Mouse (Mus musculus) MEL (cell line): Measurements from ENCODE around the gene Cmtm7. TPM values are rescaled to one million over a fixed set of nuclear protein-coding genes. Genes with fewer than 3 reads are reported as not detected.
A peak's percentile ranks its signal among the peaks of the same experiment; 100 is the strongest.

Experiments
- DNase-seq: peaks from one replicate; pipeline ENCODE4 v3.0.0; 2011; ENCODE audit warnings: low read depth, low spot score
- H3K27ac ChIP-seq: 2 replicates; pipeline ENCODE4 v1.5.1; 2012; ENCODE audit warnings: low read depth, mild to moderate bottlenecking, control low read depth, low read length, moderate library complexity; ENCODE audit not compliant: control insufficient read depth
- H3K27me3 ChIP-seq, 2 experiments: fragments of 150-350 bp in 1 of 2; sonication (generic) in 1 of 2; 2 replicates each; pipeline ENCODE4 v1.6.1; 2012; ENCODE audit warnings: low read length in 2 of 2, mild to moderate bottlenecking in 2 of 2, improper control_type of control experiment in 1 of 2, moderate library complexity in 1 of 2; ENCODE audit not compliant: insufficient read depth in 2 of 2, control insufficient read depth in 1 of 2
- H3K36me3 ChIP-seq, 2 experiments: 2 replicates each; pipeline ENCODE4 v1.6.1; 2012 to 2014; ENCODE audit warnings: low read length in 2 of 2, improper control_type of control experiment in 1 of 2, inconsistent platforms in 1 of 2, mild to moderate bottlenecking in 1 of 2; ENCODE audit not compliant: insufficient read depth in 2 of 2, control insufficient read depth in 1 of 2
- H3K4me1 ChIP-seq, 2 experiments: fragments of 150-350 bp in 1 of 2; sonication (generic) in 1 of 2; 2 replicates each; pipeline ENCODE4 v1.6.1; 2012; ENCODE audit warnings: low read length in 2 of 2, improper control_type of control experiment in 1 of 2, mild to moderate bottlenecking in 1 of 2; ENCODE audit not compliant: insufficient read depth in 2 of 2, control insufficient read depth in 1 of 2
- H3K4me3 ChIP-seq, 2 experiments: fragments of 150-350 bp in 1 of 2; sonication (generic) in 1 of 2; 2 replicates each; pipeline ENCODE4 v1.5.1; 2012; ENCODE audit warnings: low read depth in 2 of 2, low read length in 2 of 2, mild to moderate bottlenecking in 2 of 2, moderate library complexity in 2 of 2, control low read depth in 1 of 2, improper control_type of control experiment in 1 of 2; ENCODE audit not compliant: control insufficient read depth in 1 of 2, insufficient read depth in 1 of 2
- H3K79me2 ChIP-seq: 2 replicates; pipeline ENCODE4 v1.6.1; 2012; ENCODE audit warnings: mild to moderate bottlenecking, low read length, moderate library complexity; ENCODE audit not compliant: control insufficient read depth, poor library complexity, insufficient read depth
- H3K9ac ChIP-seq: 2 replicates; pipeline ENCODE4 v1.6.1; 2012; ENCODE audit warnings: low read depth, mild to moderate bottlenecking, control low read depth, low read length, moderate library complexity; ENCODE audit not compliant: control insufficient read depth, poor library complexity, severe bottlenecking
- H3K9me3 ChIP-seq: fragments of 150-350 bp; sonication (generic); replicated peaks from 2 replicates; pipeline ENCODE4 v1.6.1; 2012; ENCODE audit warnings: mild to moderate bottlenecking, low read length, improper control_type of control experiment, moderate library complexity; ENCODE audit not compliant: insufficient read depth
- CHD1 ChIP-seq: IDR thresholded peaks from 2 replicates; pipeline ENCODE4 v1.6.1; 2012; ENCODE audit warnings: low read depth, mild to moderate bottlenecking, inconsistent platforms, low read length, improper control_type of control experiment
- CTCF ChIP-seq, 3 experiments: IDR thresholded peaks in 2 of 3; conservative IDR thresholded peaks in 1 of 3; 2 replicates each; pipeline ENCODE4 v1.5.1; 2011 to 2012; ENCODE audit warnings: low read length in 3 of 3, low read depth in 2 of 3, mild to moderate bottlenecking in 2 of 3, improper control_type of control experiment in 1 of 3, inconsistent platforms in 1 of 3, mixed read lengths in 1 of 3, moderate library complexity in 1 of 3; ENCODE audit not compliant: control insufficient read depth in 1 of 3, insufficient read depth in 1 of 3, poor library complexity in 1 of 3, severe bottlenecking in 1 of 3
- E2F4 ChIP-seq: IDR thresholded peaks from 2 replicates; pipeline ENCODE4 v1.6.1; 2011; ENCODE audit warnings: low read depth, low read length, improper control_type of control experiment, borderline replicate concordance
- GATA1 ChIP-seq: IDR thresholded peaks from 2 replicates; pipeline ENCODE4 v1.6.1; 2011; ENCODE audit warnings: low read depth, low read length, improper control_type of control experiment
- MAFK ChIP-seq: IDR thresholded peaks from 2 replicates; pipeline ENCODE4 v1.6.1; 2011; ENCODE audit warnings: low read depth, mild to moderate bottlenecking, low read length, improper control_type of control experiment, borderline replicate concordance
- MAX ChIP-seq: IDR thresholded peaks from 2 replicates; pipeline ENCODE4 v1.6.1; 2011; ENCODE audit warnings: low read length, improper control_type of control experiment
- MAZ ChIP-seq: IDR thresholded peaks from 2 replicates; pipeline ENCODE4 v1.6.1; 2012; ENCODE audit warnings: low read depth, mild to moderate bottlenecking, inconsistent platforms, low read length, improper control_type of control experiment
- POLR2A ChIP-seq, 2 experiments: IDR thresholded peaks; 2 replicates each; pipeline ENCODE4 v1.6.1; 2011 to 2012; ENCODE audit warnings: low read length in 2 of 2, mild to moderate bottlenecking in 2 of 2, control low read depth in 1 of 2, improper control_type of control experiment in 1 of 2, low read depth in 1 of 2, moderate library complexity in 1 of 2; ENCODE audit not compliant: control insufficient read depth in 1 of 2, insufficient read depth in 1 of 2, poor library complexity in 1 of 2
- SMC3 ChIP-seq: IDR thresholded peaks from 2 replicates; pipeline ENCODE4 v1.6.1; 2011; ENCODE audit warnings: low read depth, low read length, improper control_type of control experiment
- TBP ChIP-seq: IDR thresholded peaks from 2 replicates; pipeline ENCODE4 v1.8.0; 2011; ENCODE audit warnings: low read depth, low read length, improper control_type of control experiment
- UBTF ChIP-seq: IDR thresholded peaks from 2 replicates; pipeline ENCODE4 v1.6.1; 2012; ENCODE audit warnings: low read depth, mild to moderate bottlenecking, inconsistent platforms, low read length, improper control_type of control experiment, moderate library complexity, borderline replicate concordance; ENCODE audit not compliant: insufficient read depth
- ZC3H11A ChIP-seq: IDR thresholded peaks from 2 replicates; pipeline ENCODE4 v1.6.1; 2012; ENCODE audit warnings: low read depth, mild to moderate bottlenecking, inconsistent platforms, low read length, improper control_type of control experiment
- ZMIZ1 ChIP-seq: IDR thresholded peaks from 2 replicates; pipeline ENCODE4 v1.6.1; 2012; ENCODE audit warnings: low read depth, mild to moderate bottlenecking, inconsistent platforms, low read length, improper control_type of control experiment, moderate library complexity
- ZNF384 ChIP-seq: IDR thresholded peaks from 2 replicates; pipeline ENCODE4 v1.6.1; 2012; ENCODE audit warnings: low read depth, mild to moderate bottlenecking, inconsistent platforms, low read length, improper control_type of control experiment
- polyA plus RNA-seq, 2 experiments: library from polyadenylated mRNA; stranded (reverse) in 1 of 2; unstranded in 1 of 2; fragments of >175 nt in 1 of 2; fragments of >200 nt in 1 of 2; gene quantifications; 2 replicates each; pipeline versions ENCODE4 v1.2.1 to v1.2.4; 2012; ENCODE audit warnings: low replicate concordance in 2 of 2, low read depth in 1 of 2; ENCODE audit not compliant: insufficient read length in 2 of 2, insufficient read depth in 1 of 2, missing spikeins in 1 of 2
- total RNA-seq: library from RNA; depleted of rRNA; stranded (reverse); fragments of 300-350 nt; gene quantifications from 2 replicates; pipeline ENCODE4 v1.2.3, GENCODE M21; 2012

The Cmtm7 gene
- total and polyA plus RNA-seq, 3 experiments, result 290 to 545 TPM; not detected in 1

GRCm38 (mm10) chr9:114793764-114794295 is 12.2 kb upstream of the Cmtm7 start:
- no peaks in the 10 kb centered on the region for H3K79me2 ChIP-seq
- no peaks in the 10 kb centered on the region for H3K9me3 ChIP-seq
- H3K27ac ChIP-seq, result no peak overlapping the region
- peaks cover 2 to 10% of the 10 kb centered on the region in 2 experiments; a peak in 3 of 4 replicates for H3K4me1 ChIP-seq
- H3K36me3 ChIP-seq, result peaks cover 0 to 9% of the 10 kb centered on the region in 2 experiments; a peak in 2 of 4 replicates
- TF ChIP-seq ZC3H11A (no peak), ZNF384 (peak; percentile 50)
- DNase-seq, result no peak
- no peaks in the 10 kb centered on the region for H3K27me3 ChIP-seq
- H3K9ac ChIP-seq, result no peak overlapping the region
- H3K4me3 ChIP-seq, result no peak overlapping the region

- H3K4me1 ChIP-seq, result peaks cover 13 to 36% of the 10 kb centered on the region in 2 experiments
- no peaks in the 10 kb centered on the region for H3K9me3 ChIP-seq
- H3K79me2 ChIP-seq, result no peaks in the 10 kb centered on the region; the same call in 1 of the 2 replicates
- DNase-seq, result no peak
- no peak for TF ChIP-seq MAFK
- TF ChIP-seq CHD1, result no peak
- TF ChIP-seq SMC3, result no peak
- TF ChIP-seq E2F4, result no peak
- TF ChIP-seq POLR2A (IDR thresholded peaks at IDR 0.05; ENCODE audit: control insufficient read depth in 1 of 2, insufficient read depth in 1 of 2, low read depth in 1 of 2, low read length in 2 of 2, poor library complexity in 1 of 2), result no peak
- TF ChIP-seq ZMIZ1, result no peak
- TF ChIP-seq GATA1, result no peak
- no peak for TF ChIP-seq MAZ
- no peak for TF ChIP-seq MAX
- TF ChIP-seq UBTF, result no peak
- TF ChIP-seq CTCF (IDR thresholded peaks at IDR 0.05 in 2 of 3, conservative IDR thresholded peaks at IDR 0.05 in 1 of 3; ENCODE audit: control insufficient read depth in 1 of 3, insufficient read depth in 1 of 3, low read depth in 2 of 3, low read length in 3 of 3, poor library complexity in 1 of 3, severe bottlenecking in 1 of 3), result no peak
- no peak overlapping the region for H3K4me3 ChIP-seq
- peaks cover 0 to 29% of the 10 kb centered on the region in 2 experiments; a peak in 2 of 4 replicates for H3K36me3 ChIP-seq
- peak overlapping the region; percentile 91; the same call in 1 of the 2 replicates for H3K27ac ChIP-seq
- H3K27me3 ChIP-seq, result no peaks in the 10 kb centered on the region
- no peak overlapping the region for H3K9ac ChIP-seq
Measured at GRCm38 (mm10) chr9:114789989-114790388, 8.3 kb upstream of the Cmtm7 start.

GRCm38 (mm10) chr9:114789557-114789956 is 7.9 kb upstream of the Cmtm7 start:
- H3K4me1 ChIP-seq, result peaks cover 17 to 38% of the 10 kb centered on the region in 2 experiments

More at GRCm38 (mm10) chr9:114789557-114789956, 7.9 kb upstream of the Cmtm7 start:
- Histone ChIP-seq H3K9ac (peak overlapping the region; percentile 40), H3K79me2 (no peaks in the 10 kb centered on the region; the same call in 1 of the 2 replicates), H3K4me3 (peak overlapping the region in 1 of 2 experiments; percentile 29; a peak in 2 of 4 replicates), H3K36me3 (peaks cover 0 to 31% of the 10 kb centered on the region in 2 experiments; a peak in 2 of 4 replicates), H3K9me3 (no peaks in the 10 kb centered on the region), H3K27ac (peak overlapping the region; percentile 91), H3K27me3 (no peaks in the 10 kb centered on the region)
- no peak for TF ChIP-seq ZC3H11A
- 0 out of 2 replicates have a peak, but pooled peaks have one; percentile 23 for TF ChIP-seq TBP
- DNase-seq, result peak; percentile 65
